Mouse (Mus musculus) cerebellum, postnatal 10 days (tissue): ENCODE measurements around the gene Glb1.
"Not testable (repeated sequence)": the region's sequence is repeated elsewhere in the genome, so short reads cannot be mapped to it uniquely, and the experiment has no call there.

Source experiments
- DNase-seq, 2 experiments: peaks; one replicate each; pipeline ENCODE4 v3.0.0; 2021; ENCODE audit warnings: mixed read lengths in 2 of 2

The Glb1 gene

GRCm38 (mm10) chr9:114502711-114503427, 102.0 kb downstream of the Glb1 start:
- DNase-seq = no peak

GRCm38 (mm10) chr9:114504816-114505215, 103.9 kb downstream of the Glb1 start, which contains the start of gene Ccr4:
TSS of gene Ccr4 (minus strand) at chr9:114504916.
- no peak for DNase-seq

- DNase-seq = no peak
Measured at GRCm38 (mm10) chr9:114506564-114506963, 105.7 kb downstream of the Glb1 start.

GRCm38 (mm10) chr9:114507421-114507820, 106.5 kb downstream of the Glb1 start:
- DNase-seq = no peak

GRCm38 (mm10) chr9:114509785-114510184, 108.9 kb downstream of the Glb1 start:
- no peak for DNase-seq

- DNase-seq = no peak
Measured at GRCm38 (mm10) chr9:114512831-114513230, 112.0 kb downstream of the Glb1 start.

GRCm38 (mm10) chr9:114515364-114515763, 114.5 kb downstream of the Glb1 start, which contains the start of gene C130032M10Rik:
TSS of gene C130032M10Rik (plus strand) at chr9:114515697.
- no peak for DNase-seq

- no peak for DNase-seq
Measured at GRCm38 (mm10) chr9:114517924-114518497, 117.1 kb downstream of the Glb1 start.

GRCm38 (mm10) chr9:114518812-114519477, 118.1 kb downstream of the Glb1 start:
- no peak for DNase-seq

GRCm38 (mm10) chr9:114520529-114520928, 119.7 kb downstream of the Glb1 start:
- DNase-seq = not testable (repeated sequence)

GRCm38 (mm10) chr9:114522041-114522440, 121.2 kb downstream of the Glb1 start:
- no peak for DNase-seq

GRCm38 (mm10) chr9:114522501-114522900, 121.6 kb downstream of the Glb1 start:
- no peak for DNase-seq
